Mouse (Mus musculus) ES-E14 (cell line): ENCODE results near the gene Tmem240. TPM values are rescaled to one million over a fixed set of nuclear protein-coding genes. Genes with fewer than 3 reads are reported as not detected.
A peak's percentile ranks its signal among the peaks of the same experiment; 100 is the strongest.
"Not testable (repeated sequence)": the region's sequence is repeated elsewhere in the genome, so short reads cannot be mapped to it uniquely, and the experiment has no call there.

ENCODE experiments used
- DNase-seq: peaks from one replicate; pipeline ENCODE4 v3.0.0-alpha.2; 2013; ENCODE audit warnings: low read depth, low spot score
- H3K27ac ChIP-seq: 2 replicates; pipeline ENCODE4 v1.5.1; 2012; ENCODE audit warnings: low read depth, mild to moderate bottlenecking, low read length, moderate library complexity, mixed read lengths; ENCODE audit not compliant: poor library complexity, insufficient read depth, severe bottlenecking
- H3K36me3 ChIP-seq: 2 replicates; pipeline ENCODE4 v1.6.1; 2012; ENCODE audit warnings: mild to moderate bottlenecking, low read length, moderate library complexity, mixed read lengths; ENCODE audit not compliant: control insufficient read depth, poor library complexity, insufficient read depth, severe bottlenecking
- H3K4me1 ChIP-seq, 2 experiments: fragments of 150-350 bp in 1 of 2; sonication (generic) in 1 of 2; 2 replicates each; pipeline ENCODE4 v1.6.1; 2012; ENCODE audit warnings: low read length in 2 of 2, mild to moderate bottlenecking in 1 of 2, mixed read lengths in 1 of 2; ENCODE audit not compliant: control insufficient read depth in 2 of 2, insufficient read depth in 2 of 2, poor library complexity in 1 of 2
- H3K4me3 ChIP-seq, 2 experiments: fragments of 150-350 bp in 1 of 2; sonication (generic) in 1 of 2; 2 replicates each; pipeline ENCODE4 v1.5.1; 2012; ENCODE audit warnings: low read length in 2 of 2, low read depth in 1 of 2, mild to moderate bottlenecking in 1 of 2, mixed read lengths in 1 of 2; ENCODE audit not compliant: insufficient read depth in 1 of 2, poor library complexity in 1 of 2, severe bottlenecking in 1 of 2
- H3K9ac ChIP-seq: 2 replicates; pipeline ENCODE4 v1.6.1; 2012; ENCODE audit warnings: low read depth, mild to moderate bottlenecking, low read length, mixed read lengths; ENCODE audit not compliant: poor library complexity, insufficient read depth, severe bottlenecking
- H3K9me3 ChIP-seq: fragments of 150-350 bp; sonication (generic); 2 replicates; pipeline ENCODE4 v1.6.1; 2012; ENCODE audit warnings: low read depth, mild to moderate bottlenecking, low read length; ENCODE audit not compliant: control insufficient read depth, insufficient read depth
- CHD2 ChIP-seq: IDR thresholded peaks from 2 replicates; pipeline ENCODE4 v1.6.1; 2014; ENCODE audit warnings: mild to moderate bottlenecking, low read depth, low read length, inconsistent platforms
- HCFC1 ChIP-seq: IDR thresholded peaks from 2 replicates; pipeline ENCODE4 v1.6.1; 2012; ENCODE audit warnings: low read length, inconsistent platforms, borderline replicate concordance; ENCODE audit not compliant: insufficient read depth
- MAFK ChIP-seq: IDR thresholded peaks from 2 replicates; pipeline ENCODE4 v1.6.1; 2014; ENCODE audit warnings: mild to moderate bottlenecking, low read depth, low read length, inconsistent platforms; ENCODE audit not compliant: insufficient read depth
- ZC3H11A ChIP-seq: IDR thresholded peaks from 2 replicates; pipeline ENCODE4 v1.6.1; 2012; ENCODE audit warnings: low read depth, mild to moderate bottlenecking, inconsistent platforms, low read length, borderline replicate concordance
- ZNF384 ChIP-seq: IDR thresholded peaks from 2 replicates; pipeline ENCODE4 v1.6.1; 2012; ENCODE audit warnings: low read depth, low read length, inconsistent platforms
- in situ Hi-C, 2 experiments: fragments of 600-800 bp; cut with MboI; formaldehyde crosslinking; loops; one replicate each; pipeline ENCODE4 v1.15.1; 2025; ENCODE audit warnings: low sequenced_read_pairs in 2 of 2, inconsistent platforms in 1 of 2; ENCODE audit not compliant: unreplicated experiment in 2 of 2
- total RNA-seq: library from RNA; depleted of rRNA; stranded (reverse); fragments of 300-350 nt; gene quantifications from 2 replicates; pipeline ENCODE4 v1.2.3, GENCODE M21; 2012

Tmem240 gene
- total RNA-seq, 1 experiment = 0.22 TPM

DNA sequence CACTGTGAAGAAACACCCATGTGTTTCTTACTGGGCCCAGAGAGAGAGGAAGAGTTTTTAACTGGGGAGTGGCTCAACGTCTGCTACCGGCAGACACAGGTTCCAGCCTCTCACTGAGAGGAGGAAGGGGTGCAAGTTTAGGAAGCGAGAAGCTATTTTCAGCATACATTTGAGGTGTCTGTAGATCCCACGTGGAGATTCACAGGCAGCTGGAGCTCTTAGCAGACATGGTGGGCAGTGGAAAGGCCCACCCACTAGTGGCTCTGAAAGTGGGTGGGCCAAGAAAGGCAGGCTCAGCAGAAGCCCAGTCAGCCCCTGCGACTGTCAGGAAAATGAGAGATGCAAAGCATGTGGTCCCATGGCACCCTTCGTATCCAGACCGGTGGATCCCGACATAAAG lies 3.7 kb downstream of the Tmem240 start:
- Histone ChIP-seq H3K4me1 (peaks cover 0 to 22% of the 10 kb centered on the region in 2 experiments; a peak in 2 of 4 replicates), H3K9ac (no peak overlapping the region), H3K4me3 (no peak overlapping the region), H3K36me3 (peaks cover 20% of the 10 kb centered on the region), H3K9me3 (no peaks in the 10 kb centered on the region), H3K27ac (no peak overlapping the region)
- DNase-seq = no peak
- in situ Hi-C loops = no loop called here
- TF ChIP-seq HCFC1 (no peak), ZNF384 (no peak), MAFK (no peak), ZC3H11A (no peak), CHD2 (no peak)

DNA sequence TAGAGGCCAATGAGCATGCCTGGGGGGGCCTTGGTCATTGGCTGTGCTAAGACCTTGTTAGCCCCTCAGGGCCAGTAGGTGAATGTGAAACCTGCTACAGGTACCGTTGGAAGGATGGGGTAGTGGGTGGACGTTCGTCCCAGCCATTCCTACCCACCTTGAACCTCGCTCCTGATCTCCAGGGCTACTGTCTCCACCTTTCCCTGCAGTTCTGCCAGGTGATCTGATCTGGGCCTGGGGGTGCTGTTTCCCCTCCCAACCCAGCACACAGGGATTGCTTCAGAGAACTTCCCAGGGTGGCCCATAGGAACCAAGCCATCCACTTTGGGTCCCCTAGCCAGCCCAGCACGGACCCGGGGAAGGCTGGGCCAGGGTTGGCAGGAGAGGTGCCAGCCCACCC lies 4.6 kb downstream of the Tmem240 start:
- Histone ChIP-seq H3K9me3 (no peaks in the 10 kb centered on the region), H3K4me1 (peaks cover 0 to 18% of the 10 kb centered on the region in 2 experiments; a peak in 2 of 4 replicates), H3K36me3 (peaks cover 21% of the 10 kb centered on the region), H3K4me3 (no peak overlapping the region; a peak in 1 of 4 replicates), H3K9ac (no peak overlapping the region), H3K27ac (no peak overlapping the region)
- TF ChIP-seq HCFC1 (no peak), ZNF384 (no peak), CHD2 (no peak), MAFK (no peak), ZC3H11A (no peak)
- no peak for DNase-seq
- in situ Hi-C loops = no loop called here

DNA sequence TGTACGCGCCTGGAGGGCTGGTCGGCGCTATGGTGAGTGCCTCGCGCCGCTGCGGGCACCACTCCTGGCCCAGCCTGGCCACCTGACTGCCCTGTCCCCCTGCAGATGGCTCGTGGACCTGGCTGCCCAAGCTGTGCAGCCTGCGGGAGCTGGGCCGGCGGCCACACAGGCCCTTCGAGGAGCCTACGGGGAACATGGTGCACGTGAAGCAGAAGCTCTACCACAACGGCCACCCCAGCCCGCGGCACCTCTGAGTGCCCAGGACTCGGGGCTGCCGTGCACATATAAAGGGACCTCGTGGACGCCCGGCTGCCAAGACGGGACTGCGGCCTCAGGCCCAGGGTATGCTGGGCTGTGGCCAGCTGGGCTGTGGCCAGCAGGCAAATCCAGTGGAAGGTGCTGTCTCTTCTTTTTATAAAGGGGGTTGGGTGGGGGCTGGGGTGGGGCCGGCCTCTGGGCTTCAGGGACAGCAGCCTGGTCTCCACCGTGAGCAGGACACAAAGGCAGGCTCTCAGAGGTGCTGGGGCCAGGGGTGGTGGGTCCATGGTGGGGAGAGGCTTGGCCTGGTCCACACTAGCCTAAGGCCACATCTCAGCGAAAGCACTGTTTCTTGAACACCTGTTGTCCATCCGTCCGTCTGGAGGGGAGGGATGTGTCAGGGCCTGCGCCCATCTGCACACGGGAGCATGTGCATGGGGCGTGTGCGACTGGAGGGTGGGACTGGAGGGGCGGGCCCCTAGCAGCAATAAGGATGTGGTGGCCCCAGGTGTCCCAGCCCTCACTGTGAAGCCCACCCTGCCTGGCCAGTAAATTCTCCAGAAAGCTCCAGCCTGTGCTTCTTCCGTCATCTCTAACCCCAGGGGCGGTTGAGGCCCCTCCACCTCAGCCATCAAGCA lies 5.4 kb downstream of the Tmem240 start:
- in situ Hi-C loops = no loop called here
- H3K36me3 ChIP-seq = peaks cover 27% of the 10 kb centered on the region
- DNase-seq = no peak
- H3K4me3 ChIP-seq = peak overlapping the region; percentile 30 to 60; a peak in 3 of 4 replicates
- no peak overlapping the region for H3K9ac ChIP-seq
- TF ChIP-seq ZC3H11A = no peak
- no peak for TF ChIP-seq MAFK
- no peak for TF ChIP-seq ZNF384
- no peak for TF ChIP-seq HCFC1
- TF ChIP-seq CHD2 = no peak
- peaks cover 0 to 17% of the 10 kb centered on the region in 2 experiments; a peak in 2 of 4 replicates for H3K4me1 ChIP-seq
- H3K27ac ChIP-seq = no peak overlapping the region
- no peaks in the 10 kb centered on the region for H3K9me3 ChIP-seq

DNA sequence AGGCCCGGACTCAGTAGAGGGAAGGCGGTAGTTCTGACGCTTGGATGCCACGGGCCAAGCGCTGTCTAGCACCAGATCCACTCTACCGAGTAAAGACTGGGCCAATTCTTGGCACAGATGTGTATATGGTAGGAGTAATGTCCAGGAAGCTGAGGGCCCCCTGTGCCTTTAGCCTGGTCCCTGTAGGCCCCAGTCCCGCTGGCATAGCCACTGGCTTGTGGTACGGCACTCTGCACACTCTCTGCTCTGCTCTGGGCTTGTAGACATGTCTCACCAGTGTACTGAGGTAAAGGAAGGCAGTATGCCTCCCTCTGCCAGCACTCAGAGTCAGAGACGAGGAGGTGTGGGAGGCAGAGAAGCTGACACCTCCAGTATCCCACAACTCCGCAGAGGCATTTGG lies 6.1 kb downstream of the Tmem240 start:
- H3K9me3 ChIP-seq, H3K27ac ChIP-seq, H3K4me3 ChIP-seq, H3K9ac ChIP-seq, DNase-seq, in situ Hi-C loops: not testable (repeated sequence)
- Histone ChIP-seq H3K36me3 (peaks cover 33% of the 10 kb centered on the region), H3K4me1 (peaks cover 0 to 13% of the 10 kb centered on the region in 2 experiments; a peak in 2 of 4 replicates)

DNA sequence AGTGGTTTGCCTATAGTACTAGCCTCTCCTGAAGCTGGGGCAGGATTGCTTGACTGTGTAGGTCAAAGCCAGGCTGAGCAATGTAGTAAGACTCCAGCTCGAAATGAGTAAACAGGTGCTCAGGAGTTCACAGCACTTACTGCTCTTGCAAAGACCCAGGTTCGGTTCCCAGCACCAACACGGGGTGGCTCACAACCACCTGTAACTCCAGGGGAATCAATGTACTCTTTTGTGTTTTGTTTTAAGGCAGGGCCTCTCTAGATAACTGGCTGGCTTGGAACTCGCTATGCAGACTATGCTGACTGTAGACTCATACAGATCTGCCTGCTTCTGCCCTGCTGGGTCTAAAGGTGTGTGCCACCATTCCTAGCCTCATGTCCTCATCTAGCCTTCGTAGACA lies 8.1 kb downstream of the Tmem240 start:
- no peak for DNase-seq
- Histone ChIP-seq H3K27ac (no peak overlapping the region), H3K9ac (no peak overlapping the region), H3K4me3 (no peak overlapping the region), H3K4me1 (peaks cover 0 to 10% of the 10 kb centered on the region in 2 experiments; a peak in 2 of 4 replicates), H3K9me3 (no peaks in the 10 kb centered on the region), H3K36me3 (peaks cover 49% of the 10 kb centered on the region)
- TF ChIP-seq MAFK (no peak), HCFC1 (no peak), ZNF384 (no peak), CHD2 (no peak), ZC3H11A (no peak)
- in situ Hi-C loops = no loop called here
